Mouse (Mus musculus) liver, embryonic 13.5 days (tissue): ENCODE measurements around the gene Csmd2. TPM values are rescaled to one million over a fixed set of nuclear protein-coding genes. Genes with fewer than 3 reads are reported as not detected.
"Not testable (repeated sequence)": the region's sequence is repeated elsewhere in the genome, so short reads cannot be mapped to it uniquely, and the experiment has no call there.

Experiments used
- ATAC-seq: fragments of 200-750 bp; cut with Nextera tagmentation; 2 replicates; pipeline ENCODE4 v1.8.0; 2017; ENCODE audit warnings: low read depth, mild to moderate bottlenecking, moderate number of reproducible peaks, moderate library complexity
- DNase-seq: peaks from one replicate; pipeline ENCODE4 v3.0.0; 2022
- H3K27ac ChIP-seq: fragments of 300-500 bp; sonication (generic); 2 replicates; pipeline ENCODE4 v1.5.1; 2015; ENCODE audit warnings: moderate library complexity, mild to moderate bottlenecking, inconsistent platforms
- H3K27me3 ChIP-seq: fragments of 300-500 bp; sonication (generic); 2 replicates; pipeline ENCODE4 v1.6.1; 2015; ENCODE audit warnings: mild to moderate bottlenecking, inconsistent platforms
- H3K36me3 ChIP-seq: fragments of 300-500 bp; sonication (generic); 2 replicates; pipeline ENCODE4 v1.6.1; 2015; ENCODE audit warnings: mild to moderate bottlenecking, inconsistent platforms
- H3K4me1 ChIP-seq: fragments of 300-500 bp; sonication (generic); replicated peaks from 2 replicates; pipeline ENCODE4 v1.6.1; 2015; ENCODE audit warnings: inconsistent platforms
- H3K4me2 ChIP-seq: fragments of 300-500 bp; sonication (generic); 2 replicates; pipeline ENCODE4 v1.6.1; 2015; ENCODE audit warnings: inconsistent platforms, mild to moderate bottlenecking, moderate library complexity
- H3K4me3 ChIP-seq: fragments of 300-500 bp; sonication (generic); replicated peaks from 2 replicates; pipeline ENCODE4 v1.5.1; 2015; ENCODE audit warnings: mild to moderate bottlenecking, inconsistent platforms
- H3K9ac ChIP-seq: fragments of 300-500 bp; sonication (generic); 2 replicates; pipeline ENCODE4 v1.6.1; 2015; ENCODE audit warnings: mild to moderate bottlenecking, inconsistent platforms
- H3K9me3 ChIP-seq: fragments of 300-500 bp; sonication (generic); replicated peaks from 2 replicates; pipeline ENCODE4 v1.6.1; 2016; ENCODE audit warnings: inconsistent platforms
- WGBS: fragments of 180-500 bp; shearing (Covaris S2); methylation state at CpG from one replicate; pipeline ENCODE4 v1.1.7; 2015; ENCODE audit not compliant: insufficient replicate concordance; 5-methylcytosine and 5-hydroxymethylcytosine counted together
- polyA plus RNA-seq: library from polyadenylated mRNA; unstranded; fragments of >200 nt; fragmentation: Nextera tagmentation; extraction: Ambion mirVana; gene quantifications from 2 replicates; pipeline ENCODE4 v1.2.1, GENCODE M21; 2015

Gene Csmd2
- polyA plus RNA-seq, 1 experiment from 2014 or later, result 0.02 TPM

DNA sequence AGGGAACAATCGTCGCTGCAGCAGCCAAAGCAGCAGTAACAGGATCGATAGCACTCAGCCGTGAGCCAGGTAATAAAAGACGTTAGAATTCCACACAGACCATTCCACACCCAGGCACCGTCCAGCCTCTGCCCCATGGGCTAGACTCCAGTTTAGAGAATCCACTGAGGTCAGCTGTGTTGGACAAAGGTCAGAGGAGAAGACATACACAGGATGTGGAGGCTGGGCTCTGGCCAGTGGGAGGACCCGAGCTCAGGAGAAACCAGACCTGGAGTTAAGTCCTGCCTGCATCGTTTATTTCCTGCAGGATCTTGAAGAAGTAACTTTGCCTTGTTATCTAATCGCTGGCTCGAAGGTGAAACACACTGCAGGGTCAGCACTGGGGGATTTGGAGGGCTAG, 519.2 kb downstream of the Csmd2 start:
- WGBS, result 44% methylated on average over 10 of the region's 10 CpGs
- no peaks in the 10 kb centered on the region for H3K36me3 ChIP-seq
- DNase-seq, result no peak
- no peaks in the 10 kb centered on the region for H3K9me3 ChIP-seq
- no peak for ATAC-seq
- H3K27me3 ChIP-seq, result no peaks in the 10 kb centered on the region
- H3K9ac ChIP-seq, result no peak overlapping the region
- H3K4me1 ChIP-seq, result no peaks in the 10 kb centered on the region
- no peak overlapping the region for H3K27ac ChIP-seq
- no peak overlapping the region for H3K4me2 ChIP-seq
- no peak overlapping the region for H3K4me3 ChIP-seq

- Histone ChIP-seq H3K9ac (no peak overlapping the region), H3K4me1 (no peaks in the 10 kb centered on the region), H3K4me3 (no peak overlapping the region), H3K27ac (no peak overlapping the region), H3K27me3 (no peaks in the 10 kb centered on the region), H3K4me2 (no peak overlapping the region), H3K9me3 (no peaks in the 10 kb centered on the region), H3K36me3 (no peaks in the 10 kb centered on the region)
- DNase-seq, result no peak
- ATAC-seq, result no peak
- WGBS, result 61% methylated on average over 5 of the region's 5 CpGs
Measured at GRCm38 (mm10) chr4:128509885-128510284, 522.2 kb downstream of the Csmd2 start.

DNA sequence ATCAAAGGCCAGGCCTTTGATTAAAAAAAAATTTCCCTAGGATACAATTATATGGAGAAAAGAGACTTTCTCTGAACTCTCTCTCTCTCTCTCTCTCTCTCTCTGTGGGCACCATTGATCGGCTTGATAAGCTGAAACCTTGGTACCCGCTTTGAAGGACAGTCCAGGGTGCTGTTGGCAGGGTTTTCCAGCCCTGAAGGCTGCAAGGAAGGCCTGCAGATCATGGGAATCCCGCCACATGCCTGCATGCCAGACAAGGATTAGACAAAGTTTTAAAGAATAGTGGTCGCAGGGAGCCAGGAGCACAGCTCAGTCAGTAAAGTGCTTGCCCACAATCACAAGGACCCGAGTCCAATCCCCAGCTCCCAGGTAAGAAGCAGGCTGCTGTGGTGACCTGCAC, 526.8 kb downstream of the Csmd2 start:
- Histone ChIP-seq H3K4me3 (no peak overlapping the region), H3K9ac (no peak overlapping the region), H3K9me3 (no peaks in the 10 kb centered on the region), H3K27me3 (no peaks in the 10 kb centered on the region; the same call in 1 of the 2 replicates), H3K27ac (no peak overlapping the region), H3K36me3 (no peaks in the 10 kb centered on the region), H3K4me2 (no peak overlapping the region), H3K4me1 (no peaks in the 10 kb centered on the region)
- WGBS, result 55% methylated on average over 5 of the region's 5 CpGs
- ATAC-seq (no peak), DNase-seq (no peak)

- no peak for ATAC-seq
- WGBS, result 77% methylated on average over 6 of the region's 6 CpGs
- no peak overlapping the region for H3K9ac ChIP-seq
Measured at GRCm38 (mm10) chr4:128521276-128521675, 533.6 kb downstream of the Csmd2 start.

DNA sequence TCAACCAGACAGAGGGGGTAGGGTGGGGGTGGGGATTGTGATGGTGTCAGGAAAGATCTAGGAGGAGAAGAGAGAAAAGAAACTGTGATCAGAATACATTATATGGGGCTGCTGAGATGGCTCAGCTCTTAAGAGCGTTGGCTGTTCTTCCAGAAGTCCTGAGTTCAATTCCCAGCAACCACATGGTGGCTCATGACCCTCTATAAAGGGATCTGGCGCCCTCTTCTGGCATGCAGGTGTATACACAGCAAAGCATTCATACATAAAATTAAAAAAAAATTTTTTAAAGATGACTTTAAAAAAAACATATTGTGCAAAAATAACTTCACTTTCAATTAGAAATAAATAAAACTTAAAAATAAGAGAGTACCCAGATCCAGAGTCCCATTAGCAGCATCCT, 555.7 kb downstream of the Csmd2 start:
- Histone ChIP-seq H3K4me1 (no peaks in the 10 kb centered on the region), H3K4me2 (no peak overlapping the region), H3K9ac (no peak overlapping the region), H3K9me3 (no peaks in the 10 kb centered on the region), H3K27ac (no peak overlapping the region), H3K36me3 (no peaks in the 10 kb centered on the region), H3K4me3 (no peak overlapping the region), H3K27me3 (no peaks in the 10 kb centered on the region)
- DNase-seq (no peak), ATAC-seq (no peak)
- WGBS, result 16% methylated on average over 2 of the region's 2 CpGs

More at GRCm38 (mm10) chr4:128521276-128521675, 533.6 kb downstream of the Csmd2 start:
- Histone ChIP-seq H3K27me3 (no peaks in the 10 kb centered on the region; the same call in 1 of the 2 replicates), H3K27ac (no peak overlapping the region), H3K36me3 (no peaks in the 10 kb centered on the region), H3K4me3 (no peak overlapping the region), H3K4me2 (no peak overlapping the region), H3K9me3 (no peaks in the 10 kb centered on the region), H3K4me1 (no peaks in the 10 kb centered on the region)
- DNase-seq, result no peak

DNA sequence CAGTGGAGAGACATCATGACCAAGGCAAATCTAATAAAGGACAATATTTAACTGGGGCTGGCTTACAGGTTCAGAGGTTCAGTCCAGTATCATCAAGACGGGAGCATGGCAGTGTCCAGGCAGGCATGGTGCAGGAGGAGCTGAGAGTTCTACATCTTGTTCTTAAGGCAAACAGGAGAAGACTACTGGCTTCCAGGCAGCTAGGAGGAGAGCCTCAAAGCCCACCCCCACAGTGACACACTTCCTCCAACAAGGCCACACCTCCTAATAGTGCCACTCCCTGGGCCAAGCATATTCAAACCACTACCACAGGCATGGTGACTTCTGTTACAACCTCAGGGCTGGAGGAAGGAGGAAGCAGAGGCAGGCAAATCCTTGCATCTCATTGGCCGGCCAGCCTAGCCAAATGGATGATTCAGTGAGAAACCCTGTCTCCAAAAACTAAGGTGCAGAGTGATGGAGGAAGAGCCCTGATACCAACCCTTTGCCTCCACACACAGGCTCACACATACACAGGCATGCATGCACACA, 556.4 kb downstream of the Csmd2 start:
- not testable (repeated sequence) for H3K4me1 ChIP-seq, H3K9ac ChIP-seq, H3K9me3 ChIP-seq, DNase-seq, H3K27ac ChIP-seq, ATAC-seq, H3K4me3 ChIP-seq, H3K27me3 ChIP-seq, H3K4me2 ChIP-seq, H3K36me3 ChIP-seq
- 47% methylated on average over 2 of the region's 2 CpGs for WGBS

GRCm38 (mm10) chr4:128550756-128551155, 563.1 kb downstream of the Csmd2 start:
- H3K27ac ChIP-seq, result no peak overlapping the region
- no peak for ATAC-seq
- DNase-seq, result no peak
- 64% methylated on average over 6 of the region's 6 CpGs for WGBS
- no peak overlapping the region for H3K4me3 ChIP-seq
- no peaks in the 10 kb centered on the region for H3K36me3 ChIP-seq
- no peak overlapping the region for H3K9ac ChIP-seq
- H3K9me3 ChIP-seq, result no peaks in the 10 kb centered on the region
- no peaks in the 10 kb centered on the region for H3K27me3 ChIP-seq
- H3K4me1 ChIP-seq, result no peaks in the 10 kb centered on the region
- H3K4me2 ChIP-seq, result no peak overlapping the region

- no peaks in the 10 kb centered on the region for H3K9me3 ChIP-seq
Measured at GRCm38 (mm10) chr4:128554198-128554597, 566.5 kb downstream of the Csmd2 start.

DNA sequence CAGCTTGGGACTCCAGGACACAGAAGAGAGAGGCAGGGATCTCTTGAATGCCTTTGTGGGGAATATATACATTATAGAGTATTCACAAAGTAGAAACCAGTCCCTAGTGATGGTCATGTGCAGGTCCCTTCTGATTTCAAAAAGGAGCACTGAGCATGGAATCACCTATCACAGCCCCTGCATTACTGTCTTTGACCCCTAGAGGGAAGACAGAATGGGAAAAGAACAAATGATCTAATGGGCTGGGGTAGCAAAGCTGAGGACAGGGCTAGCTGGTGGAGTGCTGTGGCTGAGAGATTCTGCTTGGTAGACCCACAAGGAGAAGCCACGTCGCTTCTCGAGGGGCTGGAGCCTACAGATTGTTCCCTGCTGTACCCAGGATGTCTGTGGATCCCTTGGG, 572.7 kb downstream of the Csmd2 start:
- no peak for ATAC-seq

More at GRCm38 (mm10) chr4:128554198-128554597, 566.5 kb downstream of the Csmd2 start:
- ATAC-seq (no peak), DNase-seq (no peak)
- 85% methylated on average over 2 of the region's 2 CpGs for WGBS
- Histone ChIP-seq H3K4me1 (no peaks in the 10 kb centered on the region), H3K9ac (no peak overlapping the region), H3K27me3 (no peaks in the 10 kb centered on the region), H3K27ac (no peak overlapping the region), H3K36me3 (no peaks in the 10 kb centered on the region), H3K4me3 (no peak overlapping the region), H3K4me2 (no peak overlapping the region)

GRCm38 (mm10) chr4:128575811-128576210, 588.2 kb downstream of the Csmd2 start:
- Histone ChIP-seq H3K27ac (no peak overlapping the region), H3K4me3 (no peak overlapping the region), H3K9ac (no peak overlapping the region), H3K4me1 (no peaks in the 10 kb centered on the region), H3K36me3 (no peaks in the 10 kb centered on the region), H3K9me3 (no peaks in the 10 kb centered on the region; the same call in 1 of the 2 replicates), H3K27me3 (no peaks in the 10 kb centered on the region), H3K4me2 (no peak overlapping the region)
- ATAC-seq (no peak), DNase-seq (no peak)
- 78% methylated on average over 4 of the region's 4 CpGs for WGBS

More for the DNA sequence above, 572.7 kb downstream of the Csmd2 start:
- no peak overlapping the region for H3K4me3 ChIP-seq
- no peak for DNase-seq
- H3K9ac ChIP-seq, result no peak overlapping the region
- 53% methylated on average over 3 of the region's 3 CpGs for WGBS
- no peak overlapping the region for H3K27ac ChIP-seq
- H3K4me1 ChIP-seq, result no peaks in the 10 kb centered on the region
- H3K27me3 ChIP-seq, result no peaks in the 10 kb centered on the region
- H3K36me3 ChIP-seq, result no peaks in the 10 kb centered on the region
- H3K4me2 ChIP-seq, result no peak overlapping the region
- no peaks in the 10 kb centered on the region for H3K9me3 ChIP-seq

DNA sequence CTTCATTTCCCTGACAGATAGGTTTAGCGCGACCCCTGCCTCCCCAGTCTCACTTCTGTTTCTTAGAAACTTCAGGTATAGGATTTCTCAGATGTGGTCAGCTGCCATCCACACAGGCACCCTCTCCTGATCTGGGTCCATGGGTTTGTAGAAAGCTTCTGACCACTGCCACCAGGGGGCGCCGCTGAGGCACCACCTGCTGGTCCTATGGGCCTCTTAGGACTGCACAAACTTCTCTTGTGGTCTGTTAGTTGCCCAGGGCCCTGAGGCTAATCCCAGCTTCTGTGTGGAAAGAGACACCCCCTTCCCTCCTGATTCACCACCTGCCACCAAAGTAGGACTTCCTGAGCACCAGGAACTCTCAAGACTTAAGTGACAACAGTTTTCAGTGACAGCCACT, 591.5 kb downstream of the Csmd2 start:
- Histone ChIP-seq H3K4me3 (no peak overlapping the region), H3K27me3 (no peaks in the 10 kb centered on the region), H3K9ac (no peak overlapping the region), H3K9me3 (peaks cover 6% of the 10 kb centered on the region), H3K4me2 (no peak overlapping the region), H3K36me3 (peaks cover 22% of the 10 kb centered on the region), H3K27ac (no peak overlapping the region), H3K4me1 (no peaks in the 10 kb centered on the region)
- peak; percentile 31 for DNase-seq
- 37% methylated on average over 4 of the region's 4 CpGs for WGBS
- no peak for ATAC-seq

- Histone ChIP-seq H3K27me3 (no peaks in the 10 kb centered on the region), H3K4me1 (peaks cover 10% of the 10 kb centered on the region; the same call in 1 of the 2 replicates), H3K9ac (no peak overlapping the region), H3K4me2 (no peak overlapping the region), H3K36me3 (peaks cover 19% of the 10 kb centered on the region), H3K4me3 (no peak overlapping the region), H3K27ac (no peak overlapping the region), H3K9me3 (no peaks in the 10 kb centered on the region)
- no peak for ATAC-seq
- DNase-seq, result no peak
- WGBS, result 85% methylated on average over 4 of the region's 4 CpGs
Measured at GRCm38 (mm10) chr4:128593286-128593685, 605.6 kb downstream of the Csmd2 start.
